Mouse (Mus musculus) heart, embryonic 15.5 days (tissue): ENCODE measurements around the gene D130043K22Rik. TPM values are rescaled to one million over a fixed set of nuclear protein-coding genes. Genes with fewer than 3 reads are reported as not detected.

Source experiments
- polyA plus RNA-seq: library from polyadenylated mRNA; unstranded; fragments of >200 nt; fragmentation: Nextera tagmentation; extraction: Ambion mirVana; gene quantifications from 2 replicates; pipeline ENCODE4 v1.2.1, GENCODE M21; 2015

D130043K22Rik gene
- polyA plus RNA-seq, 1 experiment from 2014 or later = 0.03 TPM

Other genes starting within 250 kb of the D130043K22Rik start
- gene Armh2, start 103.9 kb upstream of the D130043K22Rik start, polyA plus RNA-seq = not detected in 2 replicates
- gene Gmnn, start 83.2 kb upstream of the D130043K22Rik start, polyA plus RNA-seq = 90.7 and 102 TPM in 2 replicates
- 11.7 and 11.8 TPM in 2 replicates for gene BC005537, start 43.5 kb upstream of the D130043K22Rik start, polyA plus RNA-seq
- gene Acot13, start 13.6 kb upstream of the D130043K22Rik start, polyA plus RNA-seq = 223 and 306 TPM in 2 replicates
- 29.8 and 34.9 TPM in 2 replicates for gene Tdp2, start 13.5 kb upstream of the D130043K22Rik start, polyA plus RNA-seq
- 12.6 TPM in 2 replicates for gene Aldh5a1, start 92.5 kb downstream of the D130043K22Rik start, polyA plus RNA-seq
- 0.31 and 0.32 TPM in 2 replicates for gene Gpld1, start 98.0 kb downstream of the D130043K22Rik start, polyA plus RNA-seq
- gene Mrs2, start 175.2 kb downstream of the D130043K22Rik start, polyA plus RNA-seq = 13.1 and 13.5 TPM in 2 replicates
- gene Dcdc2a, start 210.9 kb downstream of the D130043K22Rik start, polyA plus RNA-seq = 0.56 and 0.66 TPM in 2 replicates